Mouse (Mus musculus): ENCODE data around the gene Adcy1. TPM values are rescaled to one million over a fixed set of nuclear protein-coding genes. Genes with fewer than 3 reads are reported as not detected.

Adcy1 gene
- polyA plus RNA-seq, 1 experiment from 2014 or later, result 0.79 TPM

GRCm38 (mm10) chr11:7113687-7114086 is 50.4 kb downstream of the Adcy1 start:
- Histone ChIP-seq H3K36me3 (no peaks in the 10 kb centered on the region), H3K4me2 (no peak overlapping the region), H3K27me3 (no peaks in the 10 kb centered on the region), H3K27ac (no peak overlapping the region), H3K4me3 (no peak overlapping the region), H3K4me1 (no peaks in the 10 kb centered on the region), H3K9ac (no peak overlapping the region), H3K9me3 (no peaks in the 10 kb centered on the region)
- 43% methylated on average over 6 of the region's 6 CpGs for WGBS
- ATAC-seq (ENCODE audit: borderline replicate concordance, extremely low read depth, low FRiP score, low TSS enrichment), result peak; percentile 59

DNA sequence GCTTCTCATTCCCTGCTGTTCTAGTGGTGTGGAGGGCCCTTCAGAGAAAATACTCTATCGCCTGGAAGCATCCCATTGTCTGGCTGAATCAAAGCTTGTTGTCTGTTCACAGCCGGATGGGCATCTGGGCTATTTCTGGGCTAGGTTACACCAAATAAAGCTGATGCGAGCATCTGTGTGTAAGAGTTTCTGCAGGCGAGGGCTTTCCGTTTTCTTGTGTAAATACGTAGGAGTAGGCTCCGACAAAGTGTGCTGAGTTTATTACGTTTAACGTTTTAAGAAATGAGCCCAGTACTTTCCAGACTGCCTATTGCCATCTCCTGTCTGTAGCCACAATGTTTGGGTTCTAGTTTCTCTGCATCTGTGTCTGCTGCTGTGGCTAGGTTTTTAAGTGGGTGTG is 51.0 kb downstream of the Adcy1 start:
- Histone ChIP-seq H3K27ac (no peak overlapping the region), H3K36me3 (no peaks in the 10 kb centered on the region), H3K4me1 (no peaks in the 10 kb centered on the region), H3K9ac (no peak overlapping the region), H3K4me2 (no peak overlapping the region), H3K4me3 (no peak overlapping the region), H3K27me3 (no peaks in the 10 kb centered on the region), H3K9me3 (no peaks in the 10 kb centered on the region)
- no peak for ATAC-seq (ENCODE audit: borderline replicate concordance, extremely low read depth, low FRiP score, low TSS enrichment)
- WGBS, result 56% methylated on average over 9 of the region's 9 CpGs

DNA sequence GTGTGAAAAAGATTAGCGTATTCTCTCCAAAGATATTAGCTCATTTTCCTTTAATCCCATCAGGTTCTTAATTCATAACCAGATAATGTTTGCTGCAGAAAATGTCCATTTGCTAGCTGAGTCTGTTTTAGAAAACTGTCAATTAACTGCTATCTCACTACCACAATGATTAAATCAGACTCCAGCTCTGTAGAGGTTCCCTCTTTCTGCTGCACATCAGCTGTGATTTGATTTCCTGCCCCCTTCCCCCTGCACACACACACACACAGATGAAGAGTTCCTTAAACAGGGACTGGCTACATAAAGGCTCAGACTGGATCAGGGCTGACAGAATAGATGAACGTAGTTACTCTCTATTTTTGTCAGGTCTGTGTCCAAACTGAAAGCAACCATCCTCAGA is 53.4 kb downstream of the Adcy1 start:
- Histone ChIP-seq H3K9ac (no peak overlapping the region), H3K27ac (no peak overlapping the region), H3K36me3 (no peaks in the 10 kb centered on the region), H3K4me3 (no peak overlapping the region), H3K9me3 (no peaks in the 10 kb centered on the region), H3K27me3 (no peaks in the 10 kb centered on the region), H3K4me1 (no peaks in the 10 kb centered on the region), H3K4me2 (no peak overlapping the region)
- no peak for ATAC-seq (ENCODE audit: borderline replicate concordance, extremely low read depth, low FRiP score, low TSS enrichment)
- 58% methylated on average over 2 of the region's 2 CpGs for WGBS

- Histone ChIP-seq H3K4me2 (no peak overlapping the region), H3K27ac (peak overlapping the region; percentile 61), H3K9ac (no peak overlapping the region), H3K27me3 (no peaks in the 10 kb centered on the region), H3K4me1 (peaks cover 11% of the 10 kb centered on the region; the same call in 1 of the 2 replicates), H3K36me3 (no peaks in the 10 kb centered on the region), H3K4me3 (no peak overlapping the region), H3K9me3 (no peaks in the 10 kb centered on the region)
- ATAC-seq (ENCODE audit: borderline replicate concordance, extremely low read depth, low FRiP score, low TSS enrichment), result peak; percentile 66
- 40% methylated on average over 8 of the region's 8 CpGs for WGBS
These were observed 66.2 kb downstream of the Adcy1 start for GRCm38 (mm10) chr11:7129319-7130051.

GRCm38 (mm10) chr11:7132736-7133387 is 69.6 kb downstream of the Adcy1 start:
- Histone ChIP-seq H3K27me3 (no peaks in the 10 kb centered on the region), H3K9ac (no peak overlapping the region), H3K4me2 (no peak overlapping the region), H3K27ac (no peak overlapping the region), H3K9me3 (no peaks in the 10 kb centered on the region), H3K4me1 (peaks cover 22% of the 10 kb centered on the region), H3K4me3 (no peak overlapping the region), H3K36me3 (no peaks in the 10 kb centered on the region)
- 89% methylated on average over 7 of the region's 7 CpGs for WGBS
- ATAC-seq (ENCODE audit: borderline replicate concordance, extremely low read depth, low FRiP score, low TSS enrichment), result no peak

GRCm38 (mm10) chr11:7133736-7134135 is 70.4 kb downstream of the Adcy1 start:
- H3K27me3 ChIP-seq, result no peaks in the 10 kb centered on the region
- H3K36me3 ChIP-seq, result no peaks in the 10 kb centered on the region
- peaks cover 22% of the 10 kb centered on the region for H3K4me1 ChIP-seq
- H3K9ac ChIP-seq, result no peak overlapping the region
- no peak overlapping the region for H3K27ac ChIP-seq
- no peak for ATAC-seq (ENCODE audit: borderline replicate concordance, extremely low read depth, low FRiP score, low TSS enrichment)
- no peak overlapping the region for H3K4me3 ChIP-seq
- WGBS, result 76% methylated on average over 5 of the region's 5 CpGs
- no peak overlapping the region for H3K4me2 ChIP-seq
- H3K9me3 ChIP-seq, result no peaks in the 10 kb centered on the region

- H3K36me3 ChIP-seq, result no peaks in the 10 kb centered on the region
These were observed 71.0 kb downstream of the Adcy1 start for GRCm38 (mm10) chr11:7134319-7134718.

DNA sequence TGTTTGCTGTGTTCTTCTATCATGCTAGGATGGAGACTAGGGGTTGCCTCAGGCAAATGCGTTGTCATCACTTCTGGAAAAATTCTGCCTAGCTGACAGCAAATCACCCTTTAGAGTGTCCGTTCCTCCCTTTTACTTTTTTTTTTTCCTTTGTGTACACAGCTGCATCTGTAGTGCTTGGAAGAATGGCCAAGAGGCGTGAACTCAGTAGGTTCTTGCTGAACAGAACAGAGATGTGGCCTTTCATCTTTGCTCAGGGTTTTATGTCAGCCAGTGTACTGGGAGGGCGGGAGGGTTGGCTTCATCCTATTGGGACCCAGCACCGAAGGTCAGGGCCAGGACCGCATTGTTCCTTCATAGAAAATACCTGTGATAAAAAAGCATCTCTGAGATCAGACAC is 72.0 kb downstream of the Adcy1 start:
- H3K4me3 ChIP-seq, result no peak overlapping the region
- 49% methylated on average over 6 of the region's 6 CpGs for whole genome bisulfite sequencing
- ATAC-seq (ENCODE audit: borderline replicate concordance, extremely low read depth, low FRiP score, low TSS enrichment), result no peak
- H3K4me1 ChIP-seq, result peaks cover 15% of the 10 kb centered on the region
- 0 out of 2 replicates have a peak overlapping the region, but pooled peaks have one; percentile 15 for H3K27ac ChIP-seq
- H3K36me3 ChIP-seq, result no peaks in the 10 kb centered on the region
- H3K4me2 ChIP-seq, result no peak overlapping the region
- no peak overlapping the region for H3K9ac ChIP-seq
- no peaks in the 10 kb centered on the region for H3K9me3 ChIP-seq
- no peaks in the 10 kb centered on the region for H3K27me3 ChIP-seq

More at GRCm38 (mm10) chr11:7134319-7134718, 71.0 kb downstream of the Adcy1 start:
- no peak for ATAC-seq (ENCODE audit: borderline replicate concordance, extremely low read depth, low FRiP score, low TSS enrichment)
- Histone ChIP-seq H3K9me3 (no peaks in the 10 kb centered on the region), H3K27me3 (no peaks in the 10 kb centered on the region), H3K4me2 (no peak overlapping the region), H3K4me1 (peaks cover 21% of the 10 kb centered on the region), H3K27ac (no peak overlapping the region), H3K9ac (no peak overlapping the region), H3K4me3 (no peak overlapping the region)
- WGBS, result 69% methylated on average over 5 of the region's 5 CpGs

GRCm38 (mm10) chr11:7135763-7136162 is 72.5 kb downstream of the Adcy1 start:
- ATAC-seq (ENCODE audit: borderline replicate concordance, extremely low read depth, low FRiP score, low TSS enrichment), result no peak

DNA sequence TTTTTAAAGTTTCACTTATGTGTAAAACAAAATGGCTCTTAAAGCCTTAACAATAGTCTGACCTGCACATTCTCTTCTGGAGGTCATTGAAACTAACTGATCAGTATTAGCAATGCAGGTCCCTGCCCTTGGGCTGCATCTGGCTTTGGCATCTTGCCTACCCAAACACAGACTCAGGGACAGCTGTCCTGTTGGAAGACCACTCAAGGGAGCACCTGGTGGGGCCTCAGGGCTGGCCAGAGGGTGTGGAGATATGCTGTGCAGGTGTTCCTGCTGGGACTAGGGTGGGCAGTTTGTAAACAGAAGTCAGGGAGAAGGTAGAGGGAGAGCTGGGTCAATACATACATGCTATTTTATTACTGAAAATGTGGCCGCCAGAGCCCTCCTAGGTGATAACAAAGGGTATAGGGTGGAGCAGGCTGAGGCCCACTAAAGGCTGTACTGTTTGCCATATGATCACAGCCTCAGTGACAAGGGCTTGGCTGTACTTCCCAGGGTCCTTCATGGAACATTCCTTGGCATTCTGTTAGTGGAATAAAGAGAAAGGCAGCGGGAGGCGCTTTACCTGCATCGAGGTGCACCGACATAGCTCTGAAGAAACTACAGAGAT is 73.1 kb downstream of the Adcy1 start:
- peak; percentile 58 for ATAC-seq (ENCODE audit: borderline replicate concordance, extremely low read depth, low FRiP score, low TSS enrichment)
- H3K27ac ChIP-seq, result 0 out of 2 replicates have a peak overlapping the region, but pooled peaks have one; percentile 27
- H3K9me3 ChIP-seq, result no peaks in the 10 kb centered on the region

More at GRCm38 (mm10) chr11:7135763-7136162, 72.5 kb downstream of the Adcy1 start:
- Histone ChIP-seq H3K27me3 (no peaks in the 10 kb centered on the region), H3K36me3 (no peaks in the 10 kb centered on the region), H3K4me1 (peaks cover 11% of the 10 kb centered on the region), H3K27ac (0 out of 2 replicates have a peak overlapping the region, but pooled peaks have one; percentile 15), H3K4me2 (no peak overlapping the region), H3K9ac (no peak overlapping the region), H3K9me3 (no peaks in the 10 kb centered on the region), H3K4me3 (no peak overlapping the region)
- WGBS, result 77% methylated on average over 9 of the region's 9 CpGs

DNA sequence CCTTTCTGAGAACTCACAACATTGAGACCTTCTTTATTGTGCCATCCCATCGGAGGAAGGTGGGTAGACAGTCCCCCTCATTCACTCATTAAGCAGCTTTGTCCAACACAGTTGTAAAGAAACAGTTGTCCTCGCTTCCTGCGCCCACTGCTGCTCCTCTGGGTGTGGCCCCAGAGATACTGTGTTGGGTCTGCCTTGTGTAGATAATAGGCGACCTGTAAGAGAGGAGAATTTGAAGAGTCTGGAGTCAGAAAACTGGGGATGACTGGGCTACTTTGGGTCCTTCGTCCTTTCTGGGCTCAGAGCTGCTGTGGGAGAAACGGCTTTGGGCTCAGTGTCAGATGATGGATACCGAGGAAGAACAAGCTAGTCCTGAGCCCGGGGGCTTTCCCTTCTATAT is 75.1 kb downstream of the Adcy1 start:
- Histone ChIP-seq H3K9ac (no peak overlapping the region), H3K27me3 (no peaks in the 10 kb centered on the region), H3K27ac (no peak overlapping the region), H3K4me3 (no peak overlapping the region), H3K4me1 (peaks cover 24% of the 10 kb centered on the region), H3K4me2 (no peak overlapping the region), H3K9me3 (no peaks in the 10 kb centered on the region), H3K36me3 (no peaks in the 10 kb centered on the region)
- 85% methylated on average over 8 of the region's 8 CpGs for WGBS
- no peak for ATAC-seq (ENCODE audit: borderline replicate concordance, extremely low read depth, low FRiP score, low TSS enrichment)

More for the DNA sequence above, 73.1 kb downstream of the Adcy1 start:
- 75% methylated on average over 5 of the region's 5 CpGs for WGBS
- Histone ChIP-seq H3K4me1 (peaks cover 11% of the 10 kb centered on the region), H3K4me3 (no peak overlapping the region), H3K4me2 (no peak overlapping the region), H3K9ac (no peak overlapping the region), H3K36me3 (no peaks in the 10 kb centered on the region), H3K27me3 (no peaks in the 10 kb centered on the region)

DNA sequence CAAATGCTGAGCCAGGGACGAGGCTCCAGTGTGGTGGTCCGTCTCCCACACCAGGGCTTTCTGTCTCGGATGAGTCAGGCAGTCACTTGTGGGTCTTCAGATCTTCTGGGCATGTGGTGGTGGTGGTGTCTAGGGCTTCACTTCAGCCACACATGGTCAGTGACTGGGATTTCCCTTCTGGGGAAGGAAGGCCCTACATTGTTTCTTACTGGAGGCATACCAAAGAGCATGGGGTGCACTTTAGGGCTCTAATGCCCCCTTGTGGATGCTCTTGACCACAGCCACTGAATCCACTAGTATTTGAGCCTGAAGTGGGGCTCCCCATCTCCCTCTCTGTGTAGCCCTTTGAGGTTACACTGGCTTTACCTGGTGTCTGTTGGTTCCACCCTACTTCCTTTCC is 77.2 kb downstream of the Adcy1 start:
- no peak for ATAC-seq (ENCODE audit: borderline replicate concordance, extremely low read depth, low FRiP score, low TSS enrichment)
- H3K4me1 ChIP-seq, result peaks cover 24% of the 10 kb centered on the region
- no peaks in the 10 kb centered on the region for H3K27me3 ChIP-seq
- WGBS, result 88% methylated on average over 3 of the region's 3 CpGs
- no peak overlapping the region for H3K4me3 ChIP-seq
- no peak overlapping the region for H3K9ac ChIP-seq
- no peak overlapping the region for H3K4me2 ChIP-seq
- H3K36me3 ChIP-seq, result no peaks in the 10 kb centered on the region
- H3K27ac ChIP-seq, result no peak overlapping the region
- no peaks in the 10 kb centered on the region for H3K9me3 ChIP-seq
